Mouse (Mus musculus): Measurements from ENCODE around the gene Mthfd2l.

Gene Mthfd2l

DNA sequence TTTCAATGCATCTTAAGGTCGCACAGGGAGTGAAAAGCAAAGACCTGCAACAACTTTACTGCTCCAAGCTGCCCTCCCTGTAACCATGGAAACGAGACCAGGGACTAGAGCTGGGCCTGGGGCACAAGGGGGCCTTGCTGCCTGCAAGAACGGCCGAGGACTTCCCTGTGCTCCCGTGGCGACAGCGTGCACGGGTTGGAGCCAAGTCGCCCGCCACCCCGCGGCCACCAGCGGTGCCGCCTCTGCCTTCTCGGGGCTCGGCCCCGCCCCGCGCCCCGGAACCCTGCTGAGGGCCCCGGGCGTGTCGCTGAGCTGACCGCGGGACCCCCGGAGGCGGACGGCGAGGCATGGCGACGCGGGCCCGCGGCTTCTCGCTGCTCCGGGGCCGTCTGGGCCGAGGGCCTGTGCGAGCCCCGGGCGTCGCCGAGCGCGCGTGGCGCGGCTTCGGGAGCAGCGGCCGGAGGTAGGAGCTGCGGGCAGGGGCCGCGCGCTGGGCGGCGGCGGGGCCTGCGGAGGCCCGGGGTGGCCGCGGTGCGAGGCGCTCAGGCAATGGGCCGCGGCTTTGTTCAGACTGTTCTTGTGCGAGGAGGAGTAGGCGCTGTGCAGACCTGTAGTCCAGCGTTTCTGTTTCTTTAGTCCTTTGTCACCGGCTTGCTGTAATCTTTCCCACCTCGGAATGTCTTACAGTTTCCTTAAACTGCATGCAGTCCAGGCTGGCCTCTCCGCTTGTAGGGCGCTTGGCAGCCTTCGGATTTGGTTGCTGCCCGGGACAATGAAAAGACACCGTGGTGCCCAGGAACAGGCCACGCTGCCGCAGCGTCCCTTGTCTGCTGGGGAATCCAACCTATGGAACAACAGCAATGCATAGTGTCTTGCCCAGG lies at the start of gene Mthfd2l:
TSS of gene Mthfd2l (plus strand) at position 147 of the 881 bp plus-strand sequence.
- DNase-seq (ENCODE audit: extremely low spot score, low spot score) = peak; percentile 91

- no peak for DNase-seq (ENCODE audit: extremely low spot score, low spot score)
These were observed 49.2 kb upstream of the Mthfd2l start for GRCm38 (mm10) chr5:90881682-90882081.

- DNase-seq (ENCODE audit: extremely low spot score, low spot score) = no peak
These were observed 48.8 kb upstream of the Mthfd2l start for GRCm38 (mm10) chr5:90882146-90882545.

GRCm38 (mm10) chr5:90884628-90885242 lies 46.2 kb upstream of the Mthfd2l start:
- no peak for DNase-seq (ENCODE audit: extremely low spot score, low spot score)

- DNase-seq (ENCODE audit: extremely low spot score, low spot score) = no peak
These were observed 42.3 kb upstream of the Mthfd2l start for GRCm38 (mm10) chr5:90888661-90889060.

GRCm38 (mm10) chr5:90890519-90891463 lies 40.1 kb upstream of the Mthfd2l start, which contains the start of gene Cxcl1:
TSS of gene Cxcl1 (plus strand) at chr5:90891241.
- peak; percentile 44 for DNase-seq (ENCODE audit: extremely low spot score, low spot score)

- no peak for DNase-seq (ENCODE audit: extremely low spot score, low spot score)
These were observed 39.5 kb upstream of the Mthfd2l start for GRCm38 (mm10) chr5:90891464-90891813.

DNA sequence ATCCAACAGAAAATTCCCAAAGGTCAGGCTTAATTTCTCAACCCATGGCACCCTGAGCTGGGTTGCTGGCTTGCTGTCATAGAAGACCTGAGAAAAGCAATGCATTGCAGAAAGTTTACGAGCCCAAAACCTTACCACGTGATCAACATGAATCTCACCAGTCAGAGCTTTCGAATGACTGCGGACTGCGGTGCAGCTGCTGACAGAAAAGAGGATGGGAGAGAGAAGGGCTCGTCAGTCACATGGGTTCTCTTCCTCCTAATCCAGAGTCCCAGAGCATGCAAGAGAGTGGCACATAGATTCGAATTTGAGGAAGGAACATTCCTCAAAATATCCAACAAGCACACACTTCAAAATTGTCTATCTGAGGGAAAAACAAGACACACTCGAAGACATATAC lies 36.7 kb upstream of the Mthfd2l start:
- DNase-seq (ENCODE audit: extremely low spot score, low spot score) = no peak

GRCm38 (mm10) chr5:90897429-90897828 lies 33.5 kb upstream of the Mthfd2l start:
- DNase-seq (ENCODE audit: extremely low spot score, low spot score) = no peak

DNA sequence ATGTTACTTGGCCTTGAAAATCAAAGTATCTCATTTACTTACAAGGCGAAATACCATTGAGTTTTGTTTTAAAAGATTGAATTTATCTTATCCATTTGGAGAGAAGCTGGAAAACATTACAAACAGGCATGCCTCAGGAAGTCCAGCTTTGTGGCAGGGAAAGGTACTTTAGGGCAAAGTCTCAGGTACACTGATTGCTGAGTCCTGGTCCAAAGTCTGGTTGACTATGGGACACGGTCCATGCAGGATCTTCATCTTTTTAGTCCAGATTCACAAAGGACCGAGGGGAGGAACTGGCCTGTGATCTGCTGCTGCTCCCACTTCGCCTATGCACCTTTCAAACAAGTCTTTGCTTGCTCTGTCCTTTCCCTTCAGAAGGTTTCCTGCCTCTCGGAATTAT lies 31.6 kb upstream of the Mthfd2l start:
- DNase-seq (ENCODE audit: extremely low spot score, low spot score) = no peak

GRCm38 (mm10) chr5:90900147-90900546 lies 30.8 kb upstream of the Mthfd2l start:
- no peak for DNase-seq (ENCODE audit: extremely low spot score, low spot score)

GRCm38 (mm10) chr5:90900688-90901087 lies 30.2 kb upstream of the Mthfd2l start:
- DNase-seq (ENCODE audit: extremely low spot score, low spot score) = no peak

DNA sequence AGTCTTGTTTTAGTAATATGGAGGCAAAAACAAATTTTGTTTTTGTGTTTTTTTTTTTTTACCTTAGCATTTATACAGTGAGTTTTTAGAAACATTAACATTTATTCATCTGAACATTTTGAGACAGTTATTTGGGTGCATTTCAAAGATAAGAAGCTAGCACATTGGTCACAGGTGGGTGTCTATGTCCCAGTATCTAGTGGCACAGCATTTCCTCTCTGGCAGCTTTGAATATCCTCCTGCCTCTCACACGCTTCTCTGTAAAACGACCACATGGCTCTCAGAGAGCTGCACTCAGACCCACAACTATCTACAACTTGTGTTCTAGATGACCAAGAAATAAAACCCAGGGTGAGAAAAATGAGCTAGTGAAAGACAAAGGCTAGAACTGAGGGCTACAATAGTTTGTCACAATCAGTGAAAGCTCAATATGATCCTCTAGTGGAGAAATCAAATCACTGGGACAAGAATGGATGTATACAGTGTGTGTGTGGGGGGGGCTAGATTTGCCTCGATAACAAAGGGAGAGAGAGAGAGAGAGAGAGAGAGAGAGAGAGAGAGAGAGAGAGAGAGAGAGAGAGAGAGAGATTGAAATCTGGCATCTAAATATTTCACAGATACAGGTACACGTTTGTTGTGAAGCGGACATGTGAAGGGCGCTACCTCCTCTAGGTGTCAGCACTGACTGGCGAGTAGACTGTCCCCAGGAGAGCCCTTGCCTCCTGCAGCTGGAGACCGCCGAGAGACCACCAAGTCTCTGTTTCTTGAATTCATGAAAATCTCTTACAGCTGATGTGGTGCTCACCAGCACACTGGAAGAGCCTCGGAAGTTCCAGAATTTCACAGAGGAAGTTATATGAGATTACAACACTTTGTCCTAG lies 28.3 kb upstream of the Mthfd2l start:
- peak; percentile 19 for DNase-seq (ENCODE audit: extremely low spot score, low spot score)

GRCm38 (mm10) chr5:90903339-90904020 lies 27.4 kb upstream of the Mthfd2l start, which contains the start of gene Cxcl2:
TSS of gene Cxcl2 (plus strand) at chr5:90903871.
- DNase-seq (ENCODE audit: extremely low spot score, low spot score) = peak; percentile 19

- peak; percentile 52 for DNase-seq (ENCODE audit: extremely low spot score, low spot score)
These were observed 21.9 kb upstream of the Mthfd2l start for GRCm38 (mm10) chr5:90908983-90909382.

GRCm38 (mm10) chr5:90919495-90919894 lies 11.4 kb upstream of the Mthfd2l start:
- DNase-seq (ENCODE audit: extremely low spot score, low spot score) = no peak

- no peak for DNase-seq (ENCODE audit: extremely low spot score, low spot score)
These were observed 8.0 kb upstream of the Mthfd2l start for GRCm38 (mm10) chr5:90922958-90923357.

GRCm38 (mm10) chr5:90930546-90930945 lies 371 bp upstream of the Mthfd2l start:
- DNase-seq (ENCODE audit: extremely low spot score, low spot score) = no peak

GRCm38 (mm10) chr5:90931911-90932310 lies 994 bp downstream of the Mthfd2l start:
- DNase-seq (ENCODE audit: extremely low spot score, low spot score) = no peak

DNA sequence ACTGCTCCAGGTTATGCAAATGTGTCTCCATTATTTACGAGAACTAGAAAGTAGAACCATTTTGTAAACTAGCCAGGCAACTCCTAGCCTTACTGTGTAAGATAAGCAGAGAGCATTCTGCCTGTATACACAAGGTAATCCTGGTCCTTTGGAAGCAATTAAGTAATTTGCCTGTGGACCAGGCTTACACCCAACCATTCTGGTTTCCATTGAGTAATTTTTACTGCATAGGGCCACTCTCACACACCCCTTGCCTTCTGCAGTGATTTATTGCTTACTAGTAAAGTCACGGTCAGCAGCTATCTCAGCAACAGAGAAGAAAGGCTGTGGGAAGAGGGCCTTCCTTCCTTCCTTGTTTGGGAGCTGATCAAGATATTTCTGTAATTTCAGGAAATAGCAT lies 5.8 kb downstream of the Mthfd2l start:
- DNase-seq (ENCODE audit: extremely low spot score, low spot score) = no peak

All from neural tube, embryonic 10.5 days (tissue).